Mouse (Mus musculus) thymus, adult 2 months (tissue): ENCODE results near the gene Prickle2.

Source experiments
- CTCF ChIP-seq: fragments of 200-500 bp; IDR thresholded peaks from 2 replicates; pipeline ENCODE4 v1.5.1; 2012; ENCODE audit warnings: mild to moderate bottlenecking, control low read depth, low read length, moderate library complexity, borderline replicate concordance; ENCODE audit not compliant: control insufficient read depth, poor library complexity, insufficient read depth; ENCODE audit errors: extremely low read depth
- POLR2A ChIP-seq: fragments of 200-500 bp; IDR thresholded peaks from 2 replicates; pipeline ENCODE4 v1.6.1; 2012; ENCODE audit warnings: mild to moderate bottlenecking, low read length, control low read depth, moderate library complexity; ENCODE audit not compliant: control insufficient read depth, poor library complexity, insufficient read depth; ENCODE audit errors: extremely low read depth

DNA sequence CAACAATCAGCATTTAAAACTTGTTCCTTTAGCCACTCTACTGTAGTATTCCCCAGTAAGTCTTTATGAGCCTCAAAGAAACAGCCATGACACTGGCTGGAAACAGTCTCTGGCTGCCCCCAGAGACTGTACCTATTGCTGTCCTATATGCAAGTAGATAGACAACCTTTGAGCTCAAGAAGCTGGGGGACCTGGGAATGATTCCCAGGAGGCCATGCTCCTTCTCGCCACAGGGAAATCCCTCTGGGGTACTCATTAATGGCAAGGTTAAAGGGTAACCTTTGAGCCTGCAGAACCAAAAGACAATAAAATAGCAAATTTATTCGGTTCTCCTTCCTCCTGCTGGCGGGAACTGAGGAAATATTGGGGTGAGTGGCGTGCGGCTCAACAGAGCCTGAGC, 8.1 kb downstream of the Prickle2 start:
- TF ChIP-seq CTCF (no peak), POLR2A (no peak)
